Mouse (Mus musculus): ENCODE measurements around the gene Mrpl30. TPM values are rescaled to one million over a fixed set of nuclear protein-coding genes. Genes with fewer than 3 reads are reported as not detected.
A peak's percentile ranks its signal among the peaks of the same experiment; 100 is the strongest.

The Mrpl30 gene
- polyA plus RNA-seq, 1 experiment from 2014 or later = 271 TPM

DNA sequence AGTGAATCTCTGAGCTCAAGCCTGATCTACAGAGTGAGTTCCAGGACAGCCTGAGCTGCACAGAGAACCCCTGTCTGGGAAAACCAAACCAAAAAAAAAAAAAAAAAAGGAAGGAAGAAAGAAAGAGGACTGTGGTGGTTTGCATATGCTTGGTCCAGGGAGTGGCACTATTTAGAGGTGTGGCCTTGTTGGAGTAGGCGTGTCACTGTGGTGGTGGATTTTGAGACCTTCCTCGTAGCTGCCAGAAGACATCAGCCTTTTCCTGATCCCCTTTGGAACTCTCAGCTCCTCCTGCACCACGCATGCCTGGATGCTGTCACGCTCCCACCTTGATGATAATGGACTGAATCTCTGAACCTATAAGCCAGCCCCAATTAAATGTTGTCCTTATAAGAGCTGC is 6.9 kb upstream of the Mrpl30 start:
- H3K4me3 ChIP-seq (ENCODE audit: low read depth, low read length) = no peak overlapping the region
- no peak for DNase-seq (ENCODE audit: low spot score)
- no peak for ATAC-seq (replicated peaks; ENCODE audit: insufficient number of reproducible peaks, low FRiP score, low TSS enrichment, low read depth)
- H3K4me1 ChIP-seq (ENCODE audit: control insufficient read depth, insufficient read depth, low read length) = no peaks in the 10 kb centered on the region
- H3K9ac ChIP-seq (replicated peaks; ENCODE audit: low read length) = no peak overlapping the region
- no peaks in the 10 kb centered on the region for H3K36me3 ChIP-seq (replicated peaks; ENCODE audit: control insufficient read depth, insufficient read depth, low read depth, low read length)
- 87% methylated on average over 4 of the region's 4 CpGs for WGBS
- H3K27me3 ChIP-seq (ENCODE audit: control insufficient read depth, insufficient read depth, low read length) = no peaks in the 10 kb centered on the region
- no peak overlapping the region for H3K4me2 ChIP-seq (ENCODE audit: low read depth, low read length)
- H3K27ac ChIP-seq (replicated peaks; ENCODE audit: low read depth, low read length) = no peak overlapping the region
- H3K9me3 ChIP-seq (replicated peaks; ENCODE audit: control insufficient read depth, low read length) = no peaks in the 10 kb centered on the region

DNA sequence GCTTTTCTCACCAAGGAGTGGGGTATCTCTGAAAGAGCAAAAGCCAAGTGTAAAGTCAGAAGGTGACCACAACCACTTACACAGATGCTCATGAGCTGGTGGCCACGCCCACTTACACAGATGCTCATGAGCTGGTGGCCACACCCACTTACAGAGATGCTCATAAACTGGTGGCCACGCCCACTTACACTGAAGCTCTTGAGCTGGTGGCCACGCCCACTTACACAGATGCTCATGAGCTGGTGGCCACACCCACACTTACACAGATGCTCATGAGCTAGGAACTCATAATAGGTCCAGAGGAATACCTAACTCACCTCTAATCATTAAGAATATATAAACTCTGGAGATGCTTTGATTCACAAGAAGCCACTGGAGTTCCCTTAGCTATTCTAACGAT is 5.8 kb upstream of the Mrpl30 start:
- Histone ChIP-seq H3K27ac (replicated peaks; ENCODE audit: low read depth, low read length) (no peak overlapping the region), H3K27me3 (ENCODE audit: control insufficient read depth, insufficient read depth, low read length) (no peaks in the 10 kb centered on the region), H3K9ac (replicated peaks; ENCODE audit: low read length) (no peak overlapping the region), H3K36me3 (replicated peaks; ENCODE audit: control insufficient read depth, insufficient read depth, low read depth, low read length) (no peaks in the 10 kb centered on the region), H3K9me3 (replicated peaks; ENCODE audit: control insufficient read depth, low read length) (no peaks in the 10 kb centered on the region), H3K4me2 (ENCODE audit: low read depth, low read length) (no peak overlapping the region), H3K4me3 (ENCODE audit: low read depth, low read length) (no peak overlapping the region), H3K4me1 (ENCODE audit: control insufficient read depth, insufficient read depth, low read length) (no peaks in the 10 kb centered on the region)
- WGBS = 69% methylated on average over 4 of the region's 4 CpGs
- no peak for DNase-seq (ENCODE audit: low spot score)
- no peak for ATAC-seq (replicated peaks; ENCODE audit: insufficient number of reproducible peaks, low FRiP score, low TSS enrichment, low read depth)

DNA sequence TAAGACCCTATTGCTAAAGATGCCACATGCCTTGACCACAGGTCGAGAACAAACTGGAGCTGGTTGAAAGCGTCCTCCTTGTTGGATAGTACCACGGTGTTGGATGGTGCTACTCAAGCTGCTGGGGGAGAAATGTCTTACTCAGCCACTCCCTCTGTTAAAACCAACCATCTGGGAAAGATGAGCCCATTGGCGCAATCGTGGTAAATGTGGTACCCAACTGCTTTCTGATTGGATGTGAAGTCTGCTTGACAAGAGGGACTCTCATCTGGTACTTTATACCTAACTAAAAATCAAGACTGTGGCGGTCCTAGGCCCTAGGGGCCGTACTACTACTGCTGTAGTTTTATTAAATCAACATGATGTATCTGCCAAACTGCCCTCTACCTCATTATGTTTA is 1.1 kb upstream of the Mrpl30 start:
- no peaks in the 10 kb centered on the region for H3K36me3 ChIP-seq (replicated peaks; ENCODE audit: control insufficient read depth, insufficient read depth, low read depth, low read length)
- 83% methylated on average over 7 of the region's 7 CpGs for WGBS

DNA sequence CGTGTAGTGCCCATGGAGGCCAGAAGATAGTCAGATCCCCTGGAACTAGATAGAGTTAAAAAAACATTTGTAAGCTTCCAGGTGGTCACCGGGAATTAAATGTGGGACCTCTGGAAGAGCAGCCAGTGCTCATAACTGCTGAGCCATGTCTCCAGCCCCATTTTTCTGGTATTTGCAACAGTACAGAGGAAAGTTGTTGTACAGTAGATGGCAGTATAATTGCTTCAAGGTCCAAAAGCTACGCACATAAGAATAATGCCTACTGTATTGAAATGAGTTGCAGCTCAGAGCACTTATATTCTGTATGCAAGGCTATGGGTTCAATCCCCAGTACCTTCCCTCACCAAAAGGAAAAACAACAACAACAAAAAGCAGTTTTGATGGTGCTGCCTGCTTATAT is 1.1 kb downstream of the Mrpl30 start:
- Histone ChIP-seq H3K4me1 (ENCODE audit: control insufficient read depth, insufficient read depth, low read length) (no peaks in the 10 kb centered on the region), H3K4me2 (ENCODE audit: low read depth, low read length) (no peak overlapping the region), H3K9me3 (replicated peaks; ENCODE audit: control insufficient read depth, low read length) (no peaks in the 10 kb centered on the region), H3K4me3 (ENCODE audit: low read depth, low read length) (peak overlapping the region; percentile 66; the same call in 1 of the 2 replicates), H3K9ac (replicated peaks; ENCODE audit: low read length) (no peak overlapping the region), H3K27me3 (ENCODE audit: control insufficient read depth, insufficient read depth, low read length) (no peaks in the 10 kb centered on the region), H3K36me3 (replicated peaks; ENCODE audit: control insufficient read depth, insufficient read depth, low read depth, low read length) (no peaks in the 10 kb centered on the region; the same call in 1 of the 2 replicates), H3K27ac (replicated peaks; ENCODE audit: low read depth, low read length) (no peak overlapping the region)
- DNase-seq (ENCODE audit: low spot score) = peak; percentile 32
- no peak for ATAC-seq (replicated peaks; ENCODE audit: insufficient number of reproducible peaks, low FRiP score, low TSS enrichment, low read depth)
- 78% methylated on average over 3 of the region's 3 CpGs for WGBS

More for the DNA sequence above, 1.1 kb upstream of the Mrpl30 start:
- H3K4me2 ChIP-seq (ENCODE audit: low read depth, low read length) = peak overlapping the region; percentile 63
- ATAC-seq (replicated peaks; ENCODE audit: insufficient number of reproducible peaks, low FRiP score, low TSS enrichment, low read depth) (no peak), DNase-seq (ENCODE audit: low spot score) (no peak)
- no peaks in the 10 kb centered on the region for H3K9me3 ChIP-seq (replicated peaks; ENCODE audit: control insufficient read depth, low read length)
- H3K9ac ChIP-seq (replicated peaks; ENCODE audit: low read length) = no peak overlapping the region
- H3K27me3 ChIP-seq (ENCODE audit: control insufficient read depth, insufficient read depth, low read length) = no peaks in the 10 kb centered on the region
- H3K4me3 ChIP-seq (ENCODE audit: low read depth, low read length) = peak overlapping the region; percentile 66
- H3K4me1 ChIP-seq (ENCODE audit: control insufficient read depth, insufficient read depth, low read length) = no peaks in the 10 kb centered on the region
- H3K27ac ChIP-seq (replicated peaks; ENCODE audit: low read depth, low read length) = no peak overlapping the region

DNA sequence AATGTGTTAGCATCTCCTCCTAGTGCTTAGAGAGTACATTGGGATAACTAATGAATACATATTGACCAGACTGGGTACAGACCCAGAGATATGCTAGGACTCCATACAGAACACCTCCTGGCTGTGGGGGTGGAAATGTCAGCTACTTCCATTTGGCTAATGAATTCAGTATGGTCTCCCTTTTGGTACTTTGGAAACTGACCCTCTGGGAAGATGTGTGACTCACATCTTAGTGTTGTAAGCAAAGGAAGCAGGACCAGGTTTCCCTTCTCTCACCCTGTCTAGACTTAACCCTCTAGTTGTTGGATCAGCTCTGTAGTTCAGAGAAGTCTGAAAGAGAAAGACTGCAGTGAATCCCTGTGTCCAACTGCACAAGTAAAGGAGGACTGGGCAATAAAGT is 4.3 kb downstream of the Mrpl30 start:
- Histone ChIP-seq H3K36me3 (replicated peaks; ENCODE audit: control insufficient read depth, insufficient read depth, low read depth, low read length) (peaks cover 5% of the 10 kb centered on the region), H3K9me3 (replicated peaks; ENCODE audit: control insufficient read depth, low read length) (no peaks in the 10 kb centered on the region), H3K4me2 (ENCODE audit: low read depth, low read length) (no peak overlapping the region), H3K27me3 (ENCODE audit: control insufficient read depth, insufficient read depth, low read length) (no peaks in the 10 kb centered on the region), H3K4me3 (ENCODE audit: low read depth, low read length) (no peak overlapping the region), H3K9ac (replicated peaks; ENCODE audit: low read length) (no peak overlapping the region), H3K4me1 (ENCODE audit: control insufficient read depth, insufficient read depth, low read length) (no peaks in the 10 kb centered on the region), H3K27ac (replicated peaks; ENCODE audit: low read depth, low read length) (no peak overlapping the region)
- no peak for ATAC-seq (replicated peaks; ENCODE audit: insufficient number of reproducible peaks, low FRiP score, low TSS enrichment, low read depth)
- DNase-seq (ENCODE audit: low spot score) = no peak

DNA sequence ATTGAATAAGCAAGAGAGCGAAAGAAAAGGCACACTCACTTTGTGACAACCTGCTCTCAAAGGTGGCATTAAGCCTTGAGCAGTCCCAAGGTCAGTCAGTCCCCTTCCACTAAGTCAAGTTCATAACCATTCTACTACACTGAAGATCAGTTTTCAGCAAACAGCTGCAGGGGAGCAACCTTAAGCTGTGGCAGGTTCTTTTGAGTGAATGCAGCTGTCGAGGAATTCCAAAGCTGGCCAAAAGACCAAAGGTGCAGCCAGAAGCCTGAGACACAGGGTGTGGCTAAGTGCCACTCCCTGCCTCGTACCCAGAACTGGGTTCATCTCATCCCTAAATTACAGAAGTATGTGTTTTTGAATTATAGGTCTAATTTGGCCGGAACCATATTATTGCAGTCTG is 9.5 kb downstream of the Mrpl30 start:
- Histone ChIP-seq H3K9me3 (replicated peaks; ENCODE audit: control insufficient read depth, low read length) (no peaks in the 10 kb centered on the region), H3K4me3 (ENCODE audit: low read depth, low read length) (no peak overlapping the region), H3K27ac (replicated peaks; ENCODE audit: low read depth, low read length) (no peak overlapping the region), H3K4me2 (ENCODE audit: low read depth, low read length) (no peak overlapping the region), H3K36me3 (replicated peaks; ENCODE audit: control insufficient read depth, insufficient read depth, low read depth, low read length) (peaks cover 5% of the 10 kb centered on the region), H3K4me1 (ENCODE audit: control insufficient read depth, insufficient read depth, low read length) (no peaks in the 10 kb centered on the region), H3K9ac (replicated peaks; ENCODE audit: low read length) (no peak overlapping the region), H3K27me3 (ENCODE audit: control insufficient read depth, insufficient read depth, low read length) (no peaks in the 10 kb centered on the region)
- WGBS = 78% methylated on average over 4 of the region's 4 CpGs
- DNase-seq (ENCODE audit: low spot score) (no peak), ATAC-seq (replicated peaks; ENCODE audit: insufficient number of reproducible peaks, low FRiP score, low TSS enrichment, low read depth) (no peak)

DNA sequence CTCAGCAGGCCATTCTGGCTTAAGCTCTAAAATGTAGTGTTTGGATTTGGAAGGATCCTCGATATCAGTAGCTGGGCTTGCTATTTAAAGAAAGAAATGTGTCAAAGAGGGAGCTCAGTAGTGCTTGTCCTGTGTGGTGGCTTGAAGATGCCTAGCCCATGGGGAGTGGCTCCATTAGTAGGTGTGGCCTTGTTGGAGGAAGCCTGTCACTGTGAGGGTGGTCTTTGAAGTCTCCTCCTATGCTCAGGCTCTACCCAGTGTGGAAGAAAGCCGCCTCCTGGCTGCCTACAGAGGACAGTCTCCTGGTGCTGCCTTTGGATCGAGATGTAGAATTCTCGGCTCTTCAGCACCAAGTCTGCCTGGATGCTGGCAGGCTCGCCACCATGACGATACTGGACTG is 10.0 kb downstream of the Mrpl30 start:
- no peaks in the 10 kb centered on the region for H3K4me1 ChIP-seq (ENCODE audit: control insufficient read depth, insufficient read depth, low read length)
- WGBS = 56% methylated on average over 6 of the region's 6 CpGs
- no peak overlapping the region for H3K9ac ChIP-seq (replicated peaks; ENCODE audit: low read length)
- ATAC-seq (replicated peaks; ENCODE audit: insufficient number of reproducible peaks, low FRiP score, low TSS enrichment, low read depth) = no peak
- no peak overlapping the region for H3K4me2 ChIP-seq (ENCODE audit: low read depth, low read length)
- H3K27ac ChIP-seq (replicated peaks; ENCODE audit: low read depth, low read length) = no peak overlapping the region
- H3K27me3 ChIP-seq (ENCODE audit: control insufficient read depth, insufficient read depth, low read length) = no peaks in the 10 kb centered on the region
- H3K9me3 ChIP-seq (replicated peaks; ENCODE audit: control insufficient read depth, low read length) = no peaks in the 10 kb centered on the region
- no peak overlapping the region for H3K4me3 ChIP-seq (ENCODE audit: low read depth, low read length)
- peaks cover 5% of the 10 kb centered on the region for H3K36me3 ChIP-seq (replicated peaks; ENCODE audit: control insufficient read depth, insufficient read depth, low read depth, low read length)
- DNase-seq (ENCODE audit: low spot score) = no peak

DNA sequence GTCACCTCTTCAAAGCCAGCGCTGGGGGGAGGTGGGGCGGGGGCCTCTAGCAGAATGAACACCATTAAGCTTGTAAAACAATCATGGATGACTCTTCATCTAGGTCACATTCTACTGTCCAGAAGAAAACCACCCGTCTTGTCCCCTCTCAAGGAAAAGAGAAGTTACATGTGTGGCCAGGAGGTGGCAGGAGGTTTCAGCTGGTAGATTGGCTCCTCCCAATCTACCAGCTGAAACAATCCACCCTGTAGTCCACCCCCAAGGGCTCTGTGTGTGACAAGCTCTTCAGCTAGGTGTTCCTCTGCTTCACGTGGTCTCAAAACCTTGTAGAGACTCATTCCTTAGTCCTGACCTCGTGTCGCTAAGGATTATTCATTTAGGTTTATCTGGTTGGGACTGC is 12.9 kb downstream of the Mrpl30 start:
- no peak overlapping the region for H3K9ac ChIP-seq (replicated peaks; ENCODE audit: low read length)
- H3K9me3 ChIP-seq (replicated peaks; ENCODE audit: control insufficient read depth, low read length) = no peaks in the 10 kb centered on the region
- ATAC-seq (replicated peaks; ENCODE audit: insufficient number of reproducible peaks, low FRiP score, low TSS enrichment, low read depth) = no peak
- DNase-seq (ENCODE audit: low spot score) = peak; percentile 43
- H3K4me2 ChIP-seq (ENCODE audit: low read depth, low read length) = no peak overlapping the region
- no peaks in the 10 kb centered on the region for H3K27me3 ChIP-seq (ENCODE audit: control insufficient read depth, insufficient read depth, low read length)
- WGBS = 43% methylated on average over 6 of the region's 6 CpGs
- no peaks in the 10 kb centered on the region for H3K4me1 ChIP-seq (ENCODE audit: control insufficient read depth, insufficient read depth, low read length)
- no peak overlapping the region for H3K27ac ChIP-seq (replicated peaks; ENCODE audit: low read depth, low read length)
- H3K36me3 ChIP-seq (replicated peaks; ENCODE audit: control insufficient read depth, insufficient read depth, low read depth, low read length) = peaks cover under 1% of the 10 kb centered on the region
- H3K4me3 ChIP-seq (ENCODE audit: low read depth, low read length) = no peak overlapping the region

All from embryonic facial prominence, embryonic 11.5 days (tissue).